Mouse (Mus musculus) thymus, adult 2 months (tissue): ENCODE measurements around the gene Arhgap10. TPM values are rescaled to one million over a fixed set of nuclear protein-coding genes. Genes with fewer than 3 reads are reported as not detected.

Source experiments
- DNase-seq: peaks from one replicate; pipeline ENCODE4 v3.0.0; 2021
- H3K27ac ChIP-seq: fragments of 200-500 bp; 2 replicates; pipeline ENCODE4 v1.5.1; 2012; ENCODE audit warnings: low read length, control low read depth; ENCODE audit not compliant: control insufficient read depth, insufficient read depth
- H3K27me3 ChIP-seq: fragments of 200-500 bp; 2 replicates; pipeline ENCODE4 v1.6.1; 2012; ENCODE audit warnings: mild to moderate bottlenecking, low read length, moderate library complexity, mixed read lengths; ENCODE audit not compliant: control insufficient read depth, insufficient read depth
- H3K36me3 ChIP-seq: fragments of 200-500 bp; 2 replicates; pipeline ENCODE4 v1.6.1; 2012; ENCODE audit warnings: mild to moderate bottlenecking, low read length, moderate library complexity; ENCODE audit not compliant: control insufficient read depth, insufficient read depth
- H3K4me1 ChIP-seq: fragments of 200-500 bp; replicated peaks from 2 replicates; pipeline ENCODE4 v1.6.1; 2012; ENCODE audit warnings: low read length; ENCODE audit not compliant: control insufficient read depth, insufficient read depth
- H3K4me3 ChIP-seq: fragments of 200-500 bp; 2 replicates; pipeline ENCODE4 v1.5.1; 2012; ENCODE audit warnings: mild to moderate bottlenecking, low read length, control low read depth, moderate library complexity; ENCODE audit not compliant: control insufficient read depth, insufficient read depth
- CTCF ChIP-seq: fragments of 200-500 bp; IDR thresholded peaks from 2 replicates; pipeline ENCODE4 v1.5.1; 2012; ENCODE audit warnings: mild to moderate bottlenecking, control low read depth, low read length, moderate library complexity, borderline replicate concordance; ENCODE audit not compliant: control insufficient read depth, poor library complexity, insufficient read depth; ENCODE audit errors: extremely low read depth
- POLR2A ChIP-seq: fragments of 200-500 bp; IDR thresholded peaks from 2 replicates; pipeline ENCODE4 v1.6.1; 2012; ENCODE audit warnings: mild to moderate bottlenecking, low read length, control low read depth, moderate library complexity; ENCODE audit not compliant: control insufficient read depth, poor library complexity, insufficient read depth; ENCODE audit errors: extremely low read depth
- WGBS: fragments of 180-500 bp; shearing (Covaris S2); methylation state at CpG from one replicate; pipeline ENCODE4 v1.1.7; 2018; 5-methylcytosine and 5-hydroxymethylcytosine counted together
- polyA plus RNA-seq: library from polyadenylated mRNA; depleted of rRNA; stranded (reverse); fragments of >200 nt; gene quantifications from 2 replicates; pipeline ENCODE4 v1.2.3, GENCODE M21; 2012

Arhgap10 gene
- polyA plus RNA-seq, 1 experiment: 12.9 TPM

DNA sequence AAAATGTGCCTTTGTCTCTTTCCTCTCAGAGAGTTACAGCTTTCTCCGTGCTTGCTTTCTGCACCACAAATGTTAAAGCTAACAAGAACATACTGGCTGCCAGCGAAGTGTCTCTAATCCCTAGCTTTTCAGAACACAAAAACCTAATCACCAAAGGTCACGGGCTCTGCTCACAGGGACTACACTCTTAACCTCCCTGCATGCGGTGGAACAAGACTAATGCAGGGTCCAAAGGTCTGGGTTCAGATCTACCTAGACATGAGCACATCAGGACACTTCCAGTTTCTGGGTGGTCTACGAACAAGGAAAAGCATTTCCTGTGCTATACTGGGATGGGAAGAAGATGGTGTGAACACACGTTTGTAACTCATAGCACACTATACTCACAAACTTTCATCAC lies 151.8 kb downstream of the Arhgap10 start:
- Histone ChIP-seq H3K27ac (no peak overlapping the region), H3K36me3 (no peaks in the 10 kb centered on the region), H3K4me1 (no peaks in the 10 kb centered on the region), H3K4me3 (no peak overlapping the region), H3K27me3 (no peaks in the 10 kb centered on the region)
- DNase-seq: no peak
- no peak for TF ChIP-seq POLR2A
- no peak for TF ChIP-seq CTCF
- WGBS: 98% methylated on average over 6 of the region's 6 CpGs

DNA sequence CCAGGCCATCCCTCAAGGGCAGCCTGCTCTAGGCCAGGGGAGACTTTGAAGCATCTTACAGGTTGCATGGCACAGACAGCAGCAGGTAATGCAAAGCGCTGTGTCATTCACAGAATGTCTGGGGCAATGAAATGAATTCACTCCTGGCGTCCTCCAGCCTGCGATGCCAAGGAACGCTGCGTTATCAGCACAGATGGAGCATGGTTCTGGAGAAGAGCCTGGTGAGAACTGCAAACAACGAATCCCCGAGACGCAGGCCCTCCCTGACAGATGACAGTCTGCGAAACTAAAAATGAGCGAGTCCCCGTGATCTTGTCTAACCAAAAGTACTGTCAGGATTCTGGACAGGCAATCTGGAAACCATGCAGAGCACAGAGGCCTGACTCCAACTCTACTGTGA lies 153.3 kb downstream of the Arhgap10 start:
- 98% methylated on average over 11 of the region's 11 CpGs for WGBS
- DNase-seq: no peak
- H3K27ac ChIP-seq: no peak overlapping the region
- no peaks in the 10 kb centered on the region for H3K36me3 ChIP-seq
- no peak overlapping the region for H3K4me3 ChIP-seq
- no peaks in the 10 kb centered on the region for H3K4me1 ChIP-seq
- H3K27me3 ChIP-seq: no peaks in the 10 kb centered on the region
- TF ChIP-seq CTCF (no peak), POLR2A (no peak)

DNA sequence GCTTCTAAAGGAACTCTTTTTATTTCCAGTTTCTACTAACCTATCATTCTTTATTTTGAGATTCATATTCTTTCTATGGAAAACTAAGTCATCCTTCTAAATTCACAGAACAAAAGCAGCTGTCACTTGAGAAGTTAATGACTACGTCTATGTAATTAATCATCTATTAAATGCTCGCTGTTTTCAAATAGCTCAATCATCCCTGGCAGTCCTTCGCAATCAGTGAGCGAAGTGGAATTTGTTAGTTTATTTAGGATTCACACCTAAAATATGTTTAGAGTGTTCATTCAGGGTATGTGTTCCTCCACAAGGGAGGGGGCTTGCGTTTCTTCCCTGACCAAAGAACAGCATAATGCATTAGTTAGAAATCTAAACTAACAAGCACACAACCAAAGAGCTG lies 156.9 kb downstream of the Arhgap10 start:
- Histone ChIP-seq H3K36me3 (no peaks in the 10 kb centered on the region), H3K4me1 (no peaks in the 10 kb centered on the region), H3K27ac (no peak overlapping the region), H3K27me3 (no peaks in the 10 kb centered on the region), H3K4me3 (no peak overlapping the region)
- DNase-seq: no peak
- no peak for TF ChIP-seq POLR2A
- TF ChIP-seq CTCF: no peak
- 98% methylated on average over 5 of the region's 5 CpGs for WGBS

DNA sequence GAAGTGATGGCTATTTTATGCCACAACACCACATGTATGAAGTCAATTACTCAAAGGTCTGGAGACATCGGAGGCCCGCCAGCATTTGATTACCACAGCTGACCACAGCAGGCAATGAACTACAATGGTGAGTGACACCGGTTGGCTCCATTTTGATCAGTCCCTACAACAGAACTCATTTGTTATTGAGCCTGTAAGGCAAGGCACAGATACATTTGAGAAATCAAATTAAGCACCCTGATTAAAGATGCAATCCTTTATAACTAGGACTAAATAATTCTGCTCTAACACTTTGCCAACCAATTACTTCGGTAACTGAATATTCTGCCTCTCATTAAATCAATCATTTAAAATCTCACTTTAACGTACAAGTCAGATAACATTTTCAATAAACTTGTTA lies 157.3 kb downstream of the Arhgap10 start:
- no peaks in the 10 kb centered on the region for H3K27me3 ChIP-seq
- no peaks in the 10 kb centered on the region for H3K36me3 ChIP-seq
- no peak for TF ChIP-seq CTCF
- no peak for TF ChIP-seq POLR2A
- DNase-seq: no peak
- no peaks in the 10 kb centered on the region for H3K4me1 ChIP-seq
- H3K4me3 ChIP-seq: no peak overlapping the region
- H3K27ac ChIP-seq: no peak overlapping the region
- 96% methylated on average over 5 of the region's 5 CpGs for WGBS

DNA sequence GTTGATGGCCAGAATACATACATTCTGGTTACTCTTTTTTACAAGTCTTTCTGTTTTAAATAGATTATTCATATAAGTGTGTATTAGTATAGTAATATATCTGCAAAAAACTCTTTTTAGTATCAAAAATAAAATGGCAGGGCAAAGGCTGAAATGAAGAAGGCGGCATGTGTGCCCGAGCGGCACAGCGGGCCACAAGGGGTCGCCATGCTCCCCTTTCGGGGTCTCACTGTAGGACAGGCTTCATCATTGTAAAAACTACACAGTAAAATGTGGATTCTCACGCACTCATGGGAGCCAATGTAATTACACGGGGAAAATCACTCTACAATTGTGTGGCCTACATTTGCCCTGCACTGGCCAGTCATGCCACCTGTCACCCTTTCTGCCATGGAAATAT lies 160.6 kb downstream of the Arhgap10 start:
- H3K36me3 ChIP-seq: no peaks in the 10 kb centered on the region
- H3K27me3 ChIP-seq: no peaks in the 10 kb centered on the region
- no peak overlapping the region for H3K4me3 ChIP-seq
- DNase-seq: no peak
- H3K27ac ChIP-seq: no peak overlapping the region
- no peak for TF ChIP-seq CTCF
- TF ChIP-seq POLR2A: no peak
- WGBS: 93% methylated on average over 8 of the region's 8 CpGs
- no peaks in the 10 kb centered on the region for H3K4me1 ChIP-seq

DNA sequence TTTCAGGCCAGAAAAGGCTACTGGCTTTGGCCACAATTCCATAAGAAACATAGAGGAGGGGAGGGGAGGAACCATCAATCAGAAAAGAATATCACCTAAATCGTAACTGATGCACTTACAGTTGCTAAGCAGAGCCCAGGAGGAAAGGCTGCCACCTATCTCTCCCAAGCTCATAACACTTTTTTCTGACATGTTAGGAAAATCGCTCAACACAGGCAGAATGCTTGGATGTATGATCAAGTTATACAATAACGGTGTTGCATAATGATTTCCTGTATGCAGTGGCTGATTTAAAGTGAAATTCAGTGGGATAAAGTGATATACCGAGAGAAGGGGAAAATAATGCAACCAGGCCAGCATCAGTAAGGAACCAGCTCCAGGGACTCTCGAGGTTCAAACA lies 162.4 kb downstream of the Arhgap10 start:
- no peak for DNase-seq
- H3K4me1 ChIP-seq: no peaks in the 10 kb centered on the region
- 93% methylated on average over 5 of the region's 5 CpGs for WGBS
- no peaks in the 10 kb centered on the region for H3K36me3 ChIP-seq
- TF ChIP-seq POLR2A: no peak
- TF ChIP-seq CTCF: no peak
- H3K4me3 ChIP-seq: no peak overlapping the region
- no peaks in the 10 kb centered on the region for H3K27me3 ChIP-seq
- no peak overlapping the region for H3K27ac ChIP-seq

DNA sequence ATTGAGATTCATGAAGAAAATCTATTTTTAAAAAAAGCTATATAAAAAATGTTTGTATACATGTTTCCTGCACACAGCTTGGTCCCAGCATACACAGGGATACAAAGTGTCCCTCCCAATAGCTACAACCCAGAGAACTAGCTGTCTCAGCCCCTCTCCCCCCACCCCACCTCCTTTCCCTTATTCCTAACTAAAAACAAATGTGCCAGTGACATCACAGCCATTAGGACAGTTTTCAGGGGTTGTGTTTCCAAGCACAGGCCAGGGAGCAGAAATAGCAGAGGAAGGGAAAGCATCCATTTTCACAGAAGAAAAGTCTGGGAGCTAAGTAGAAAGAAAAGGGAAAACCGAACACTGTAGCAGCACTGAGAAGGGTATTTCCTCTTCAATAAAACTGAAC lies 163.6 kb downstream of the Arhgap10 start:
- DNase-seq: no peak
- 91% methylated on average over 1 of the region's 1 CpGs for WGBS
- Histone ChIP-seq H3K27me3 (no peaks in the 10 kb centered on the region), H3K36me3 (no peaks in the 10 kb centered on the region), H3K4me3 (no peak overlapping the region), H3K27ac (no peak overlapping the region), H3K4me1 (no peaks in the 10 kb centered on the region)
- TF ChIP-seq CTCF: no peak
- no peak for TF ChIP-seq POLR2A
